Mouse (Mus musculus) lung, embryonic 14.5 days (tissue): ENCODE measurements around the gene Frmd4b. TPM values are rescaled to one million over a fixed set of nuclear protein-coding genes. Genes with fewer than 3 reads are reported as not detected.

Experiments
- ATAC-seq: fragments of 200-750 bp; cut with Nextera tagmentation; 2 replicates; pipeline ENCODE4 v1.8.0; 2017; ENCODE audit warnings: mild to moderate bottlenecking, moderate TSS enrichment, moderate library complexity; ENCODE audit not compliant: insufficient read depth
- DNase-seq: peaks from one replicate; pipeline ENCODE4 v3.0.0-alpha.2; 2015
- H3K27ac ChIP-seq: fragments of 300-500 bp; sonication (generic); 2 replicates; pipeline ENCODE4 v1.5.1; 2014; ENCODE audit warnings: low read depth, mild to moderate bottlenecking, moderate library complexity
- H3K27me3 ChIP-seq: fragments of 300-500 bp; sonication (generic); 2 replicates; pipeline ENCODE4 v1.6.1; 2014; ENCODE audit warnings: low read length, control low read depth; ENCODE audit not compliant: insufficient read depth
- H3K36me3 ChIP-seq: fragments of 300-500 bp; sonication (generic); 2 replicates; pipeline ENCODE4 v1.6.1; 2014; ENCODE audit warnings: control low read depth; ENCODE audit not compliant: insufficient read depth
- H3K4me1 ChIP-seq: fragments of 300-500 bp; sonication (generic); 2 replicates; pipeline ENCODE4 v1.6.1; 2014; ENCODE audit warnings: antibody characterized with exemption, control low read depth; ENCODE audit not compliant: insufficient read depth
- H3K4me2 ChIP-seq: fragments of 300-500 bp; sonication (generic); 2 replicates; pipeline ENCODE4 v1.6.1; 2014; ENCODE audit warnings: mild to moderate bottlenecking
- H3K4me3 ChIP-seq: fragments of 300-500 bp; sonication (generic); 2 replicates; pipeline ENCODE4 v1.5.1; 2014; ENCODE audit warnings: low read depth, low read length
- H3K9ac ChIP-seq: fragments of 300-500 bp; sonication (generic); 2 replicates; pipeline ENCODE4 v1.6.1; 2014
- H3K9me3 ChIP-seq: fragments of 300-500 bp; sonication (generic); 2 replicates; pipeline ENCODE4 v1.6.1; 2016; ENCODE audit warnings: low read depth, low read length, control low read depth
- CTCF ChIP-seq: IDR thresholded peaks from 2 replicates; pipeline ENCODE4 v1.5.1; 2016; ENCODE audit warnings: antibody characterized with exemption, low read depth
- WGBS: fragments of 180-500 bp; shearing (Covaris S2); extraction: QIAGEN DNeasy Blood & Tissue Kit; methylation state at CpG from one replicate; pipeline ENCODE4 v1.1.7; 2014; 5-methylcytosine and 5-hydroxymethylcytosine counted together
- polyA plus RNA-seq: library from polyadenylated mRNA; unstranded; fragments of >200 nt; fragmentation: Nextera tagmentation; extraction: Ambion mirVana; gene quantifications from 2 replicates; pipeline ENCODE4 v1.2.1, GENCODE M21; 2014

Gene Frmd4b
- 19.5 and 20.8 TPM in 2 replicates for polyA plus RNA-seq

DNA sequence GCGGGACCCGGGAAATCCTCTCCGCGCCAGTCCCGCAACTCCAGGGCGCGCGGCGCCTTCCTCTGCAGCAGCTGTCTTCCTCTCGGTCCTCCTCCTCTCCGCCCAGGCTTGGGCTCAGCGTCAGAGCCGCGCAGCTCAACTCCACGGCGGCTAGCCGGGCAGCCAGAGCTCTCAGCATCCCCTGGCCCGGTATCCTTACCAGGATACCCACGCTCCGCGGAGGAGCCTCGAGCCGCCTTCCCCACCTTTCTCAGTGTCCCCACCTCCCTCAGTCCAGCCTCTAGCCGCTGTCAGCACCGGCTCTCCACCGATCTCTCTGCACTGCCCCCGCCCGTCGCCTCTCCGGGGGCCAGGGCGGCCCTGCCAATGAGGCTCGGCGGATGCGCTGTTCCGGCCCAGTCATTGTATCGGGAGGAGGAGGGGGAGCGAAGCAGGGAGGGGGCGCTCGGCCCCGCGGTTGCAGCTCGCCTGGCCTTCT lies at the start of gene Frmd4b:
Gene Frmd4b (minus strand): TSS at position 276 of the 478 bp plus-strand sequence.
- H3K4me3 ChIP-seq, result peak within 1 kb of the TSS; percentile 64
- no peaks in the 10 kb centered on the region for H3K36me3 ChIP-seq
- no peaks in the 10 kb centered on the region for H3K9me3 ChIP-seq
- peaks cover 12% of the 10 kb centered on the region; the same call in 1 of the 2 replicates for H3K27me3 ChIP-seq
- TF ChIP-seq CTCF, result no peak
- peak within 1 kb of the TSS; percentile 72; the same call in 1 of the 2 replicates for H3K27ac ChIP-seq
- WGBS, result 1% methylated on average over 42 of the region's 42 CpGs
- peak; percentile 92 for ATAC-seq
- peaks cover 4% of the 10 kb centered on the region; the same call in 1 of the 2 replicates for H3K4me1 ChIP-seq
- peak within 1 kb of the TSS; percentile 60 for H3K9ac ChIP-seq
- DNase-seq, result peak; percentile 85
- H3K4me2 ChIP-seq, result peak within 1 kb of the TSS; percentile 94

GRCm38 (mm10) chr6:97666417-97666816 lies 49.1 kb upstream of the Frmd4b start:
- ATAC-seq, result no peak
- no peaks in the 10 kb centered on the region for H3K36me3 ChIP-seq
- no peak for TF ChIP-seq CTCF
- no peak overlapping the region for H3K4me2 ChIP-seq
- H3K4me3 ChIP-seq, result no peak overlapping the region
- H3K9me3 ChIP-seq, result no peaks in the 10 kb centered on the region
- no peaks in the 10 kb centered on the region for H3K4me1 ChIP-seq
- DNase-seq, result no peak
- H3K9ac ChIP-seq, result no peak overlapping the region
- no peaks in the 10 kb centered on the region for H3K27me3 ChIP-seq
- H3K27ac ChIP-seq, result no peak overlapping the region
- 18% methylated on average over 2 of the region's 2 CpGs for WGBS

- H3K9ac ChIP-seq, result no peak overlapping the region
- no peak overlapping the region for H3K27ac ChIP-seq
- 80% methylated on average over 6 of the region's 6 CpGs for WGBS
- DNase-seq (no peak), ATAC-seq (no peak)
- TF ChIP-seq CTCF, result no peak
- H3K4me3 ChIP-seq, result no peak overlapping the region
- no peaks in the 10 kb centered on the region for H3K27me3 ChIP-seq
- H3K36me3 ChIP-seq, result no peaks in the 10 kb centered on the region
- no peaks in the 10 kb centered on the region for H3K4me1 ChIP-seq
- H3K9me3 ChIP-seq, result no peaks in the 10 kb centered on the region; the same call in 1 of the 2 replicates
- no peak overlapping the region for H3K4me2 ChIP-seq
Measured at GRCm38 (mm10) chr6:97658921-97659320, 41.6 kb upstream of the Frmd4b start.

DNA sequence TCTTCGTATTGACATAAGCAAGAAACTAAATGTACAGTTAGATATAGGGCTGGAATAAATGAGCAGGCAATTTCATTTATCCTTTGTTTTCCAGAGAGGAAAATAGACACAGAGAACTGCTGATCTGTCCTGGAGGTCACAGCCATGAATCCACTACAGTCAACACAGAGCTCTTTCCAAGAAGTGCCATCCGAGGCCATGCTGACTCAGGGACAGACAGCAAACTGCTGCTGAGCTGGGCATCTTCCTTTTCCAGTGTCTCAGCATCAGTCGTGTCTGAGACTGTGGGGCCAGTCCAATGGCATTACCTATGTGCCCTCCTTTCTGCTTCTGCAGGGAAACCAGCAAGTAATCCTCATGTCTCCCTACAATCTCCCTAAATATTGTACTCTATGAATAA lies 38.6 kb upstream of the Frmd4b start:
- Histone ChIP-seq H3K27me3 (no peaks in the 10 kb centered on the region), H3K9me3 (no peaks in the 10 kb centered on the region; the same call in 1 of the 2 replicates), H3K9ac (no peak overlapping the region), H3K4me2 (no peak overlapping the region), H3K4me1 (no peaks in the 10 kb centered on the region), H3K27ac (no peak overlapping the region), H3K4me3 (no peak overlapping the region), H3K36me3 (no peaks in the 10 kb centered on the region)
- no peak for TF ChIP-seq CTCF
- no peak for DNase-seq
- WGBS, result 82% methylated on average over 3 of the region's 3 CpGs
- no peak for ATAC-seq

DNA sequence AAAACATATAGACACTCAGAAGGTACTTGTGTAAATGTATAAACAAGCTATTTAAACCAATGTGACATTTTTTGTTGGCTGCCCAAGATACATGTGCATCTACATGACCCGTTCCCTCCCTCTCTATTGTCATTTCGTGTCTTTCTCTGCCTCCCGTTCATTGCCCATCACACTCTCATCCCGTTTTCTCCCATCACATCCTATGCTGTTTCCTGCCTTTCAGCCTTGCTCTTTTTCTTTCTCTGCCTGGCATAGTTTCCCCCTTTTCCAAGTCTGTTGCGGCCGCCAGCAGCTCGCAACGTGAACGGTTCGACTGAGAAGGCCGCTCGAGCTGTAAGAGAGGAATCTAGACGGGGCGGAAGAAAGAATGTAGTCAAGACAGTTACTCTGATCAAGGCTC lies 30.2 kb upstream of the Frmd4b start:
- Histone ChIP-seq H3K4me1 (no peaks in the 10 kb centered on the region), H3K4me2 (no peak overlapping the region), H3K9ac (no peak overlapping the region), H3K36me3 (no peaks in the 10 kb centered on the region), H3K27ac (no peak overlapping the region), H3K27me3 (no peaks in the 10 kb centered on the region), H3K4me3 (no peak overlapping the region), H3K9me3 (no peaks in the 10 kb centered on the region)
- DNase-seq, result no peak
- no peak for TF ChIP-seq CTCF
- 91% methylated on average over 14 of the region's 14 CpGs for WGBS
- ATAC-seq, result no peak

DNA sequence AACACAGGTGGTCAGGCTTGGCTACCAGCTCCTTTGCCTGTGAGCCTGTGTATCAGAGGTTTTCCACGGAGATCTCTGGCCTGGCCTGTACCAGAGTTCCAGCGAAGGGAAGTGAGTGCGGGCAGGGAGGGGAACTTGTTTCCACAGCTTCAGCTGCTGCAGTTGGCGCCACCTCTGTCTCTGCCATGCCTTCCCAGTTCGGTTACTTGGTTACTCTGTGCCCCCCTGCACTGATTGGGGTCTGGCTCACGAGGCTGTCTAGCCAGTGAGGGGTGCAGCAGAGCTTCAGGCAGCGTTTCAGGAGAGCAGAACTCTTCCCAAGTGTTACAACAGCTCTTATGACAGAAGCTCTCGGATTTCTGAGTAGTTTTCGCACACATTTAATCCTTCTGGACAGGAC lies 6.0 kb upstream of the Frmd4b start:
- no peak overlapping the region for H3K4me3 ChIP-seq
- no peak overlapping the region for H3K27ac ChIP-seq
- DNase-seq (no peak), ATAC-seq (no peak)
- no peaks in the 10 kb centered on the region for H3K4me1 ChIP-seq
- H3K4me2 ChIP-seq, result no peak overlapping the region
- no peaks in the 10 kb centered on the region for H3K36me3 ChIP-seq
- 58% methylated on average over 9 of the region's 9 CpGs for WGBS
- no peak overlapping the region for H3K9ac ChIP-seq
- H3K9me3 ChIP-seq, result no peaks in the 10 kb centered on the region
- 0 out of 2 replicates have a peak, but pooled peaks cover 2% of the 10 kb centered on the region for H3K27me3 ChIP-seq
- TF ChIP-seq CTCF, result no peak

DNA sequence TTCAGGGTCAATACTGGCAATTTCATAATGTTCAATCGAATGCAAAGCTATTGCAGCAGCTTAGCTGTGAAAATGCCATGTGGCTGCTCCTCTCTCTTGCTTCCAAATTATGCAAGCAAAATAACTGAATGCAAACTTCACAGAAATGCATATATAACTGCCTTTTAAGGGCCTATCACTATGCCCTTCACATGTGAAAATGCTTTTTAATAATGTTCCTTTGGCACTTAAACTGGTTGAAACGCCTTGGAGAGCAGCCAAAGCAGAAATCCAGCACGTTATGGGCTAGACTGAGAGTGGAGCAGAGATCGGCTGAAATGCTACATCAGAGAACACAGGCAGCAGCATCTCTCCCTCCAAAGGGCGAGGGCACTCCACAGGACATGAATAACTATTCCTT lies 4.9 kb upstream of the Frmd4b start:
- Histone ChIP-seq H3K27me3 (peaks cover 7% of the 10 kb centered on the region; the same call in 1 of the 2 replicates), H3K4me3 (no peak overlapping the region), H3K9ac (no peak overlapping the region), H3K4me2 (no peak overlapping the region), H3K4me1 (no peaks in the 10 kb centered on the region), H3K9me3 (no peaks in the 10 kb centered on the region), H3K36me3 (no peaks in the 10 kb centered on the region), H3K27ac (no peak overlapping the region)
- 44% methylated on average over 5 of the region's 5 CpGs for WGBS
- TF ChIP-seq CTCF, result no peak
- ATAC-seq (no peak), DNase-seq (peak; percentile 59)

- ATAC-seq, result no peak
Measured at GRCm38 (mm10) chr6:97617774-97618173, 433 bp upstream of the Frmd4b start.

More at GRCm38 (mm10) chr6:97617774-97618173, 433 bp upstream of the Frmd4b start:
- H3K4me2 ChIP-seq, result peak overlapping the region; percentile 94
- H3K36me3 ChIP-seq, result no peaks in the 10 kb centered on the region
- H3K4me3 ChIP-seq, result peak overlapping the region; percentile 64
- WGBS, result 17% methylated on average over 7 of the region's 7 CpGs
- DNase-seq, result no peak
- no peak for TF ChIP-seq CTCF
- peaks cover 4% of the 10 kb centered on the region; the same call in 1 of the 2 replicates for H3K4me1 ChIP-seq
- H3K27me3 ChIP-seq, result peaks cover 12% of the 10 kb centered on the region; the same call in 1 of the 2 replicates
- H3K9me3 ChIP-seq, result no peaks in the 10 kb centered on the region
- H3K9ac ChIP-seq, result peak overlapping the region; percentile 60; the same call in 1 of the 2 replicates
- no peak overlapping the region for H3K27ac ChIP-seq
